Mouse (Mus musculus) stomach, embryonic 15.5 days (tissue): ENCODE measurements at regions not wholly inside any gene's neighbourhood (a gene's known extent, or its start where the extent isn't known, plus 50 kb on each side); places are given as distances from the start of the nearest gene placed in this dataset.

Source experiments
- ATAC-seq: fragments of 200-750 bp; cut with Nextera tagmentation; 2 replicates; pipeline ENCODE4 v1.8.0; 2017; ENCODE audit warnings: low read depth, moderate number of reproducible peaks, moderate TSS enrichment; ENCODE audit not compliant: insufficient read depth, low FRiP score
- H3K27ac ChIP-seq: fragments of 300-500 bp; sonication (generic); 2 replicates; pipeline ENCODE4 v1.5.1; 2015; ENCODE audit warnings: mild to moderate bottlenecking, inconsistent platforms
- H3K27me3 ChIP-seq: fragments of 300-500 bp; sonication (generic); replicated peaks from 2 replicates; pipeline ENCODE4 v1.6.1; 2015; ENCODE audit warnings: inconsistent platforms
- H3K36me3 ChIP-seq: fragments of 300-500 bp; sonication (generic); 2 replicates; pipeline ENCODE4 v1.6.1; 2015; ENCODE audit warnings: inconsistent platforms
- H3K4me1 ChIP-seq: fragments of 300-500 bp; sonication (generic); 2 replicates; pipeline ENCODE4 v1.6.1; 2015; ENCODE audit warnings: inconsistent platforms
- H3K4me2 ChIP-seq: fragments of 300-500 bp; sonication (generic); 2 replicates; pipeline ENCODE4 v1.6.1; 2015; ENCODE audit warnings: mild to moderate bottlenecking, inconsistent platforms
- H3K4me3 ChIP-seq: fragments of 300-500 bp; sonication (generic); replicated peaks from 2 replicates; pipeline ENCODE4 v1.5.1; 2015; ENCODE audit warnings: inconsistent platforms
- H3K9ac ChIP-seq: fragments of 300-500 bp; sonication (generic); 2 replicates; pipeline ENCODE4 v1.6.1; 2015; ENCODE audit warnings: inconsistent platforms
- H3K9me3 ChIP-seq: fragments of 300-500 bp; sonication (generic); 2 replicates; pipeline ENCODE4 v1.6.1; 2016; ENCODE audit warnings: inconsistent platforms
- WGBS: fragments of 180-500 bp; shearing (Covaris S2); methylation state at CpG from one replicate; pipeline ENCODE4 v1.1.7; 2015; 5-methylcytosine and 5-hydroxymethylcytosine counted together

DNA sequence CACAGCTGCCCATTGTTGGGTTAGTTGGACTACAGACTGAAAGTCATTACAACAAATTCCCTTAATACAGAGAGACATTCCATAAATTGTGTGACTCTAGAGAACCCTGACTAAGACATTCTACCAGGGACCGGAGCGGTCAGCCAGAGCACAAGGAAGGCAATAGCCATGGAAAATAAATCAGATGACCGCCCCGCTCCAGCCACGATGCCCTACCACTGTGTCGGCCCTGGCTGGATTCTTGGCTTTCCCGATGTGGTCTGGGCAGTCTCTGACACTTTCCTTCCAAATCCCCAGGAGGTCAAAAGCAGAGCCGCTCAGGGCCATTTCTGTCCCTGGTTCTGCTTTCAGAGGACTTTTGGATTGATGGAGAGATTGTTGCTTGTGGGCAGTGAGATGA is 57.8 kb downstream of the Lsm3 start:
- H3K27me3 ChIP-seq, result no peaks in the 10 kb centered on the region
- H3K27ac ChIP-seq, result no peak overlapping the region
- no peak overlapping the region for H3K4me2 ChIP-seq
- no peaks in the 10 kb centered on the region for H3K36me3 ChIP-seq
- WGBS, result 87% methylated on average over 8 of the region's 8 CpGs
- H3K4me1 ChIP-seq, result no peaks in the 10 kb centered on the region
- no peak overlapping the region for H3K4me3 ChIP-seq
- no peak overlapping the region for H3K9ac ChIP-seq
- H3K9me3 ChIP-seq, result no peaks in the 10 kb centered on the region
- ATAC-seq, result no peak

DNA sequence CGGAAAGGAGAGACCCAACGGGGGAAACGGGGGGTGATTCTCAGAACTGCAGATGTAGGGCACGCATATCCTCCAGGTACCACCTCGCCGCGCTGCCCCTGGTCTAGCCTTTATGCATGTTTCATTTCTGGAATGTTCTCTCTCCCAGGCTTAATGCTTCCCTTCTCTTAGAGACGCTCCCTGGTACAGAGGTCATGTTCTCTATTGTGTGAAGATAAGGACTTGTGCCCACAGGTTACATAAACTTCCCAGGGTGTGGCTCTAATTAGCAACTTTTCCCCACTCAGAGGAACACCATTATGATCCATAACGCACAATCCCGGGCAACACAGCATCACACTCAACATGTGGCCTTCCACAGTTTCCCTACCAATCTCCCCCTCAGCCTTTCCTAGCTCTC is 58.7 kb downstream of the Lsm3 start:
- Histone ChIP-seq H3K27ac (no peak overlapping the region), H3K9me3 (no peaks in the 10 kb centered on the region), H3K4me3 (no peak overlapping the region), H3K27me3 (no peaks in the 10 kb centered on the region), H3K9ac (no peak overlapping the region), H3K4me1 (no peaks in the 10 kb centered on the region), H3K4me2 (no peak overlapping the region), H3K36me3 (no peaks in the 10 kb centered on the region)
- no peak for ATAC-seq
- 80% methylated on average over 10 of the region's 10 CpGs for WGBS

DNA sequence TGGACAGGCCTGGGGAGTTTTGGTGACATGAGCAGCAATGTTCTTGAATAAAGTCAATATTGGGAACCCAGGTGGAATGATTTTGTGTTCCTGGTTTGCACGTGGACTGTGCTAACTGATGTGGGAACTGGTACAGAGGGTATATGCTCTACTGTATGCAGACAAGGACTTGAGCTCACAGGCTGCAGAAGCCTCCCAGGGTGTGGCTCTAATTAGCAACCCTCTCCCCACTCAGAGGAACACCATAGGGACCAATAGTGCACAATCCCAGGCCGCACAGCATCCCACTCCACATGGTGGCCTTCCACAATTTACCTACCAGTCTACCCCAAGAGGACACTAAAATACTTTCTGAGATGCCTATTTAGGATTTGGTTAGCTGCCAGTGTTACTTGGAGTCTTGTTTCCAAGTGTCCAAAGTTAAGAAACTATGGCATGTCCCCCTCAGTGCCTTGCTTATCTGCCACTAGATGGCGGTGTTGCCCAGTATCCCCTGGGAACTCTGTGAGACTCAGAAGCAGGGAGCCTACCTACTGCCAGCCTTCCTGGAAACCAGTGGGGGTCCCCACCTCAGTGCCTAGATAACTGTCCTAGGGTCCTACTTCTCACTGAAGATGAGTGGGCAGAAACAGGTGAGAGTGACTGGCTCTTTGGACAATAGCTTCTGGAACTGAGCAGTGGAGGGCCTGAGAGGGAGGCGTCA is 60.1 kb downstream of the Lsm3 start:
- Histone ChIP-seq H3K4me2 (no peak overlapping the region), H3K27ac (no peak overlapping the region), H3K9me3 (no peaks in the 10 kb centered on the region), H3K4me3 (no peak overlapping the region), H3K36me3 (no peaks in the 10 kb centered on the region), H3K9ac (no peak overlapping the region), H3K27me3 (no peaks in the 10 kb centered on the region), H3K4me1 (no peaks in the 10 kb centered on the region)
- WGBS, result 62% methylated on average over 4 of the region's 4 CpGs
- peak; percentile 42; the same call in 1 of the 2 replicates for ATAC-seq

DNA sequence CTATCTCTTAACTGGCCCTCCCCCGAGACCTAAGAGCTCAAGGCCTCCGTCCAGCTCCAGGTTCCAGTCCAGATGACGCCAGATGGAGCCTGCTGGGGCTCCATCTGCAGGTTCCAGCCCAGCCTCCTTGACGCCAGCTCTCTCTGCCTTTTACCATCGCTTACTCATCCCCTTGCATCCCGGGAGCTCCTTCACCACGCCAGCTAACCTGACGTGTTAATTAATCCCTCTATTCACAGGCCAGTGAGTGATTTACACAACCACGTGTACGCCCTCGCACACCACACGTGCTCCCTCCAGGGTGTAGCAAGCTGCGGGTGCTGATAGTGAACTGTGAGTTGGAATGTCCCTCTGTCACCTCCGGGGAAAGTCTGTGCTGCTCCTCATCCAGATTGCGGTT is 61.2 kb downstream of the Lsm3 start:
- H3K27ac ChIP-seq, result no peak overlapping the region
- WGBS, result 49% methylated on average over 15 of the region's 15 CpGs
- H3K4me1 ChIP-seq, result no peaks in the 10 kb centered on the region
- H3K4me3 ChIP-seq, result no peak overlapping the region
- H3K36me3 ChIP-seq, result no peaks in the 10 kb centered on the region
- H3K9me3 ChIP-seq, result no peaks in the 10 kb centered on the region
- no peak for ATAC-seq
- no peak overlapping the region for H3K4me2 ChIP-seq
- H3K9ac ChIP-seq, result no peak overlapping the region
- no peaks in the 10 kb centered on the region for H3K27me3 ChIP-seq

DNA sequence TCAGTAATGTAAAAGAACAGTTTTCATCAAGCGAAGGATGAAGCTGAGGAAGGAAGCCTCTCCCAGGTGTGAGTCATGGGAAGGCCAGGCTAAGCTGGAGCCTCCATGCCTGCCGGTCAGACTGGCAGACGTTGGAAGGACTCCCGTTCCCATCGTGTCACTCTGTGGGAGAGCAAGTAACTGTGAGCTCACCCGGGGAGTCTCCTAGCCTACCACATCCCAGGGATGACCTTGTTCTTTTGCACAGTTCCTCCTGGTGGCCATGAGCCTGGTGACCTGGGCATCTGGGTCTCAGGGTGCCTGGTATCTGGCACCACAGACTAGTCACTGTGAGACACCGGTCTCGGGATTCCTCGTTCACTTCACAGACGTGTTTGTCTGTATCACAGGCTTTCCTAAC is 63.9 kb downstream of the Lsm3 start:
- no peaks in the 10 kb centered on the region for H3K9me3 ChIP-seq
- no peak overlapping the region for H3K4me3 ChIP-seq
- H3K4me1 ChIP-seq, result no peaks in the 10 kb centered on the region
- H3K9ac ChIP-seq, result no peak overlapping the region
- ATAC-seq, result no peak
- no peaks in the 10 kb centered on the region for H3K27me3 ChIP-seq
- WGBS, result 74% methylated on average over 10 of the region's 10 CpGs
- no peak overlapping the region for H3K27ac ChIP-seq
- no peaks in the 10 kb centered on the region for H3K36me3 ChIP-seq
- no peak overlapping the region for H3K4me2 ChIP-seq

DNA sequence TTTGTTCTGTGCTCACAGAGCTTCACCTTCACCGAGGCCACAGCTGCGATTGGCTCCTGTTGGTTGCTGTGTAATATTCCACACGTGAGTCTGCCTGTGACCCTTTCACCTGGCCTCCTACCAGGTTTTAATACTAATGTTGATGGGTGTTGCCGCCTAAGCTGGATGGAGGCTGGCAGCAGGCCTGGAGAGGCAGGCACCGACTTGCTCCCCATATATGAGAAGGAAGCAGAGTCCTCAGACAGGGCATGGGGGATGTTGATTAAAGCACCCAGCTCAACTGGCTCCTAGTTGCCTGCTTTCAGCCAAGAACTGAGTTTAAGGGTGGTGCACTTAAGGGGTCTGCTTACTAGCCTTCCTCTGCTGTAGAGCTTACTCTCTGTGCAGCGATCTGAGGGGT is 64.9 kb downstream of the Lsm3 start:
- H3K9ac ChIP-seq, result no peak overlapping the region
- no peaks in the 10 kb centered on the region for H3K9me3 ChIP-seq
- WGBS, result 91% methylated on average over 6 of the region's 6 CpGs
- no peaks in the 10 kb centered on the region for H3K36me3 ChIP-seq
- H3K27ac ChIP-seq, result no peak overlapping the region
- H3K4me3 ChIP-seq, result no peak overlapping the region
- H3K4me2 ChIP-seq, result no peak overlapping the region
- no peaks in the 10 kb centered on the region for H3K4me1 ChIP-seq
- no peak for ATAC-seq
- H3K27me3 ChIP-seq, result no peaks in the 10 kb centered on the region

DNA sequence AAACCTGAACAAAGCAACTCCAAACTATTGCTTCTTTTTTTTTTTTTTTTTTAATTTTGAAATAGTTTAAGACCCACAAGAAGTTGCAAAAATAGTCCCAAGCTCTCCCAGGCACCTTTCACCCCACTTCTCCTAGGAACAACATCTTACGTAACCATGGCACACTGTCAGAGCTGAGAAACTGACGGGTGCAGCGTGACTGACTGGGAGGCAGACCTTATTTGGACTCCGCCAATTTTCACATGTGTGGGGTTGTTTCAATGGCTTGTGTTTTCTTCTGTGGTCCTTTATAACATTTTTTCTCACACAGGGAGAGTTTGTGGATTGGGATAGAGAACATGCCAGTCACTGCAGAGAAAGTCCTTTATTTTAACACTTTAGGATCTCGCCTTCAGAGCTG is 66.6 kb downstream of the Lsm3 start:
- H3K9ac ChIP-seq, result no peak overlapping the region
- no peak overlapping the region for H3K4me2 ChIP-seq
- no peak for ATAC-seq
- H3K4me1 ChIP-seq, result 0 out of 2 replicates have a peak, but pooled peaks cover 4% of the 10 kb centered on the region
- no peaks in the 10 kb centered on the region for H3K9me3 ChIP-seq
- no peak overlapping the region for H3K4me3 ChIP-seq
- H3K27me3 ChIP-seq, result no peaks in the 10 kb centered on the region
- WGBS, result 83% methylated on average over 5 of the region's 5 CpGs
- no peaks in the 10 kb centered on the region for H3K36me3 ChIP-seq
- H3K27ac ChIP-seq, result no peak overlapping the region

DNA sequence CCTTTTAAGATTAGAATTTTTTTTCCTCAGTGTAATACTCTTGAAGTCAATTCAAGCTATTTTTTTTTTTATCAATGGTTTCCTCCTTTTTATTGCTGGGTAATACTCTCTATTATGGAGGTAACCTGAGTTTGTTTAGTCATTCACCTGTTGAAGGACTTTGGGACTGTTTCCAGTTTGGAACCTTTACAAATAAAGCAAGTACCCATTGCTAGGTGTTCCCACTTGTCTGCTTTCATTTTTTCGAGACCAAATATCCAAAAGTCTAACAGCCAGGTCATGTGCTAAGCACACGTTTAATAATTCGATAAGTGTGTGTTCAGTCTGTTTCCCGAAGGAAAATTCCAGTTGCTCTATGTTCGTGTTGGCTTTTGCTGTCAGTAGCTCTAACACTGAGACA is 67.6 kb downstream of the Lsm3 start:
- Histone ChIP-seq H3K9ac (no peak overlapping the region), H3K4me1 (0 out of 2 replicates have a peak, but pooled peaks cover 4% of the 10 kb centered on the region), H3K9me3 (no peaks in the 10 kb centered on the region), H3K27ac (no peak overlapping the region), H3K4me2 (no peak overlapping the region), H3K4me3 (no peak overlapping the region), H3K27me3 (no peaks in the 10 kb centered on the region), H3K36me3 (no peaks in the 10 kb centered on the region)
- 74% methylated on average over 5 of the region's 5 CpGs for WGBS
- ATAC-seq, result no peak

DNA sequence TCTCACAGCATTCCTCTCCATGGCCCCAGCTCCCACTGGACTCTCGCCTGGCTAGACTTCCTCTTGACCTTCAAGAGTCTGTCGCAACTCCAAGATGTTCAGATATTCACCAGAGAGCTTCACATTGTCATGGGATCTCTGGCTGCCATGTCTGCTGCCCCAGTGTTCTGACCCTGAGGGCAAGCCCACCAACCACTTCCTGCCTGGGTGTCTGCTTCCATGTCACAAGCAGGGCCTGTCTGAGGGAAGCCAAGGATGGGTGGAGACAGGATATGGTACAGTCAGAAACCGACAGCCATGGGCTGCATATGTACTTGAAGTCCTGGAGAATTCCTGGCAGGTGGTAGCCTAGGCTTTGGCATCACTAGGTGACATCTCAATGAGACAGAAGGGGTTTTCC is 69.8 kb downstream of the Lsm3 start:
- no peak overlapping the region for H3K4me3 ChIP-seq
- no peak overlapping the region for H3K4me2 ChIP-seq
- 69% methylated on average over 3 of the region's 3 CpGs for WGBS
- no peak for ATAC-seq
- H3K4me1 ChIP-seq, result 0 out of 2 replicates have a peak, but pooled peaks cover 4% of the 10 kb centered on the region
- H3K9ac ChIP-seq, result no peak overlapping the region
- no peaks in the 10 kb centered on the region for H3K27me3 ChIP-seq
- no peak overlapping the region for H3K27ac ChIP-seq
- H3K36me3 ChIP-seq, result no peaks in the 10 kb centered on the region
- H3K9me3 ChIP-seq, result no peaks in the 10 kb centered on the region

DNA sequence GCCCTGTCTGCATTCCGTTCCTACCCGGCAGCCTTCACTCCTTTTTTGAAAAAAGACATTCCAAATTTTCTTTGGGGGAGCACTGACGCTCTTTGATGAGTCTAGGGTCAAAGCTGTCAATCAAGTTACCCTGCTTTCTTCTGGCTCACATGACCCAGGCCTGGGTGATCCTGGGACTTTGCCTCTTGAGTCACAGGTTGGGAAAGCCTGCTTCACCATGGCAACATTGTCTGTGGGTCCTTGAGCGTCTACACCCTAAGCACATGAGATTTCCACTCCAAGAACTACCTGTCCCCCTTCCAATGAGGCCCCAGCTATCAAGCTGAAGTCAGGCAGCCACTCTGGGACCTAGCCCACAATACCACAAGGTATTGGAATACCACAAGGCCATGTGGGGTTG is 73.5 kb downstream of the Lsm3 start:
- no peak overlapping the region for H3K9ac ChIP-seq
- 60% methylated on average over 4 of the region's 4 CpGs for WGBS
- H3K4me3 ChIP-seq, result no peak overlapping the region
- H3K4me1 ChIP-seq, result 0 out of 2 replicates have a peak, but pooled peaks cover 8% of the 10 kb centered on the region
- H3K9me3 ChIP-seq, result no peaks in the 10 kb centered on the region
- ATAC-seq, result no peak
- no peaks in the 10 kb centered on the region for H3K27me3 ChIP-seq
- no peak overlapping the region for H3K27ac ChIP-seq
- no peaks in the 10 kb centered on the region for H3K36me3 ChIP-seq
- no peak overlapping the region for H3K4me2 ChIP-seq

DNA sequence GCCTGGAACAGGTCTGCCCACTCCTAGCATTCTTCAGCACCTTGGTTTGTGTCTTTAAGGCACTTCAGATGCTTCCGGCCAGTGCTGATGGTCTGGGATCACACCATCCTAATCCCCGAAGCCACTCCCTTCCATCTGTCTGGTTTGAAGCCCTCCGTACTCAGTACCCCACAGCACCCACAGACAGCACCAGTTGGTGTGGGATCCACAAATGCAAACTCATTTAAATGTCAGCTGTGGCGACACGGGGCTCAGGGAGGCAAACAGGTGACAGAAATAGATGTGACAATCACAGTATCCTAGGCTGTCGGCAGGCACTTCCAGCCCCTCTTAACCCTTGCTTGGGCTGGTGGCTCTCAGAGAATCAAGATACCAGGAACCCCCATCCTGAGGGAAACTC is 74.7 kb downstream of the Lsm3 start:
- no peak overlapping the region for H3K4me2 ChIP-seq
- H3K4me1 ChIP-seq, result 0 out of 2 replicates have a peak, but pooled peaks cover 8% of the 10 kb centered on the region
- H3K27ac ChIP-seq, result no peak overlapping the region
- no peak for ATAC-seq
- 44% methylated on average over 6 of the region's 6 CpGs for WGBS
- no peak overlapping the region for H3K9ac ChIP-seq
- no peak overlapping the region for H3K4me3 ChIP-seq
- H3K9me3 ChIP-seq, result no peaks in the 10 kb centered on the region
- no peaks in the 10 kb centered on the region for H3K27me3 ChIP-seq
- no peaks in the 10 kb centered on the region for H3K36me3 ChIP-seq

DNA sequence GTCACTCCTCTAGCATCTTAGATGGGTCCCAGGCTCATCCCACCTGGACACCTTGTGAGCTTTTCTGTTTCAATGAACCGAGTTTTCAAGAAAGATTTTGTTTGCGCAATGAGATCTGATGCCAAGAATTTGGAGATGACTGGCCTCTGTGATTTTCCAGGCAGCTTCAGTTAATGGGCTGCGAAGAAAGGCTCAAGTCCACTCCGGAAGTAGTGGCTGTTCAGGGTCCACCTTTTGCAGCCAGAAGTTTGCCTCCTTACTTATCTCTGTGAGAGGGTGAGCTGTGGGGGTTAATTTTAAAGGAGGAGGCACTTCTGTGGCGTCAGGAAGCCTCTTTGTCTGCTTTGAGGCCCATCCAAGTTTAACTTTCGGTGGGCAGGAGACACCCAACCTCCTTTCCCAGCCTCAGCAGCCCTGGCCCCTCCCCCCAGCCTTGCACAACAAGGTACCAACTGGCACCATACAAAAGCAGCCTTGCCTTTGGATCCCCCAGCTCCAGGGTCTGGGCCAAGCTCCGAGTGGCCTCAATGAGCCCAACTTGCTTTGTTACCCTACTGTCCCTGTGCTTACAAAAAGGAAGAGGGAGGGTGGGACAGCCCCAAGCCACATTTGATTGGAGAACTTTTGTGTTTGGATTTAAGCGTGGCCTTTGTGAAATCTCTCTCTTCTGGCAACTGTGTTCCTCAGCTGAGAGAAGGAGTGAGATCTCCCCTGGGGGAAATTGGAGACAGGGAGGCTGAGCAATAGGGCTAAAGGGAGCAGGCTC is 75.3 kb downstream of the Lsm3 start:
- ATAC-seq, result no peak
- 0 out of 2 replicates have a peak, but pooled peaks cover 4% of the 10 kb centered on the region for H3K4me1 ChIP-seq
- 39% methylated on average over 8 of the region's 8 CpGs for WGBS
- H3K9me3 ChIP-seq, result no peaks in the 10 kb centered on the region
- no peak overlapping the region for H3K4me2 ChIP-seq
- no peak overlapping the region for H3K27ac ChIP-seq
- no peaks in the 10 kb centered on the region for H3K27me3 ChIP-seq
- no peak overlapping the region for H3K9ac ChIP-seq
- no peak overlapping the region for H3K4me3 ChIP-seq
- no peaks in the 10 kb centered on the region for H3K36me3 ChIP-seq
